Mouse (Mus musculus) B cell, adult 67 days (primary cell): ENCODE measurements around the gene Gm3173. TPM values are rescaled to one million over a fixed set of nuclear protein-coding genes. Genes with fewer than 3 reads are reported as not detected.

Source experiments
- total RNA-seq, 2 experiments: library from RNA; stranded (reverse); gene quantifications; 4 replicates each; pipeline ENCODE4 v1.2.4; 2023

Gm3173 gene
- not detected for total RNA-seq

DNA sequence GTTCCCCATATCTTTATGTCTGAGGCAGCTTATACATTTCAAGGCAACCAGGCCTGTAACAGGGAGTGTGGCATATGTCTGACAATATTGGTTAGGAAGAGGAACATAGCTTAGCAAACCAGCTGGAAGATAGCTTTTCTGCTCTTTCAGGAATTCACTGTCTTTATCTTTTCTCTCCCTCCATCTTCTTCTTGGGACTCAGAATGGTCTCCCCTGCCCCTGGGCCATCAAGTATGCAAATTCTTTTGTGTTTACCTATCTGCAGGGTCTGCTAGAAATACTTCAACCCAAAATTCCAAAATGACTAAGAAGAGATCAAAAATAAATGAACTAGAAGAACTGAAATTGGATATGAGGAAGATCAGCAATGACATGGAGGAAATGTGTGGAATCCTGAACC, at the start of gene Gm3173:
Gene Gm3173 (plus strand): TSS at position 301 of the 400 bp plus-strand sequence.

DNA sequence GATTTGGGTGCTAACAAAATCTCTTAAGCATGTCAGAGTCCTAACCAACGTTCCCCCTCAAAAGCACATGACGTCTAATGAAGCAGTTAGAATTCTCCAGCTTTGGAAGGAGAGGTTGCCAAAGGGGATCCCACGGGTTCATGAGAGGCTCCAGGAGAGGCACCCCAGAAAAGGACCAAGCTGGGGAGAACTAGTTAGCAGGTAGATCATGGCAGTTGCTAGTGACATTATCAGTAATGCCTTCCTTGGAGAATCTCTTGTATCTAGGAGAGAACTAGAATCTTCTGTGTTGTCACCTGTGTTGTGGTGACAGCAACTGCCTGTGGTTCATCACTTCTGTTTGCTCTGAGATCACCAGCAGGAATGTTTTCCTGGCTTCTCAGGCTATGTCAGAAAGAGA, 33.6 kb upstream of the Gm3173 start, which contains the start of gene Gm3159:
Gene Gm3159 (plus strand): TSS at position 301 of the 400 bp plus-strand sequence.

DNA sequence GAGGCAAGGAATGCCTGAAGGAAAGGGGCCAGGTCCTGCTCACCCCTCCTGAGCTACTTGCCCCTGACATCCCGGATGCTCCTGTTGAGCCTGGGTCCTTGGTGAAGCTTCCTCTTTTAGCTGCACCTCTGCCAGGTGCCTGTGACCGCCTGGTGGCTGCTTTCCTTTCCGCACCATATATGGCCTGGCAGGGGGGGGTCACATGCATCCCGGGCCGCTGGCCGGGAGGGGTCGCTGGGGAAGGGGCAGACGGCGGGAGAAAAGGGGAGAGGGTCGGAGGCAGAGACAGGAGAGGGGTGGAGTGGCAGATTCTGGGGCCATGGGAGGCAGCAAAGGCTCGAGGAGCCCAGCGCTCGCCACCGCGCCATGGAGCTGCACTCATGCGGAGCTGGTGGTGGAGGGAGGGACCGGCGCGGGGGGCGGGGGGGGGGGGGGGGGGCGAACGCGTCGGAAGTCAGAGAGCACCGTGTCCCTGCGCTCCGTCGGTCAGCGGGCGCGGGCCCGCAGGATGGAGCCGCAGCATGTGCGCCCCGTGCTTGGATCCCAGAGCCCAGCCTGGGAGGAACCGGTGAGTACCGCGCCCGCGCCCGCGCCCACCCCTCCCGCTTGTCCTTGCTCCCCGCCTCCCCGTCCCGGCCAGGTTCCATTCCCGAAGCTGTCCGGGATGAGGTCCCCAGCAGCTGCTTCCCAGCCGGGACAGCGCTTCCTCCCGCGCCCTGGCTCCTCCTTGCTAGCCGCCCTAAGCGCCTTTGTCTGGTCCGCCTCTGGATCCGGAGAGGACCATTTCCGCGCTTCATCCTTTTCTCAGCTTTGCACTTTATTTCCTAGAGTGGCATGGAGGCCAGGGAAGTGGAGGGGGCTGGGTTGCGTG, 15.6 kb upstream of the Gm3173 start, which contains the start of gene Gm3164:
Gene Gm3164 (plus strand): TSS at position 484 of the 871 bp plus-strand sequence.

DNA sequence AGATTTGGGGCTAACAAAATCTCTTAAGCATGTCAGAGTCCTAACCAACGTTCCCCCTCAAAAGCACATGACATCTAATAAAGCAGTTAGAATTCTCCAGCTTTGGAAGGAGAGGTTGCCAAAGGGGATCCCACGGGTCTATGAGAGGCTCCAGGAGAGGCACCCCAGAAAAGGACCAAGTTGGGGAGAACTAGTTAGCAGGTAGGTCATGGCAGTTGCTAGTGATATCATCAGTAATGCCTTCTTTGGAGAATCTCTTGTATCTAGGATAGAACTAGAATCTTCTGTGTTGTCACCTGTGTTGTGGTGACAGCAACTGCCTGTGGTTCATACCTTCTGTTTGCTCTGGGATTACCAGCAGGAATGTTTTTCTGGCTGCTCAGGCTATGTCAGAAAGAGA, 50.7 kb downstream of the Gm3173 start, which contains the start of gene Gm3182:
Gene Gm3182 (plus strand): TSS at position 301 of the 400 bp plus-strand sequence.

DNA sequence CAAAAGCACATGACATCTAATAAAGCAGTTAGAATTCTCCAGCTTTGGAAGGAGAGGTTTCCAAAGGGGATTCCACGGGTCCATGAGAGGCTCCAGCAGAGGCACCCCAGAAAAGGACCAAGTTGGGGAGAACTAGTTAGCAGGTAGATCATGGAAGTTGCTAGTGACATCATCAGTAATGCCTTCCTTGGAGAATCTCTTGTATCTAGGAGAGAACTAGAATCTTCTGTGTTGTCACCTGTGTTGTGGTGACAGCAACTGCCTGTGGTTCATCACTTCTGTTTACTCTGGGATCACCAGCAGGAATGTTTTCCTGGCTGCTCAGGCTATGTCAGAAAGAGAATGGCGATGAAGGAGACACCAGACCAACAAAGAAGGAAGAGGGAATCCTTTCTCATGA, 124.3 kb downstream of the Gm3173 start, which contains the start of gene Gm3047:
Gene Gm3047 (plus strand): TSS at position 301 of the 400 bp plus-strand sequence.

Other genes with a start within 250 kb of the Gm3173 start
- gene Gm2974, start 248.4 kb upstream of the Gm3173 start, total RNA-seq: not detected
- gene Gm3138, start 181.4 kb upstream of the Gm3173 start, total RNA-seq: not detected
- not detected for gene Gm3149, start 113.7 kb upstream of the Gm3173 start, total RNA-seq
- not detected for gene 2610042L04Rik, start 96.2 kb upstream of the Gm3173 start, total RNA-seq
- gene Gm3159, start 33.5 kb upstream of the Gm3173 start, total RNA-seq: not detected
- gene Gm3164, start 15.5 kb upstream of the Gm3173 start, total RNA-seq: not detected
- not detected for gene Gm3182, start 50.8 kb downstream of the Gm3173 start, total RNA-seq
- gene Gm3047, start 124.4 kb downstream of the Gm3173 start, total RNA-seq: not detected
- not detected for gene Gm8159, start 201.4 kb downstream of the Gm3173 start, total RNA-seq
- gene Gm3239, start 233.2 kb downstream of the Gm3173 start, total RNA-seq: not detected